Mouse (Mus musculus) layer of hippocampus, adult 8-10 months (tissue): ENCODE measurements around the gene Tradd. TPM values are rescaled to one million over a fixed set of nuclear protein-coding genes. Genes with fewer than 3 reads are reported as not detected.

Experiments used
- DNase-seq, 2 experiments: peaks; one replicate each; pipeline ENCODE4 v3.0.0; 2022; ENCODE audit warnings: low spot score in 2 of 2
- total RNA-seq, 4 experiments: library from RNA; stranded (reverse); gene quantifications; 2 replicates each; pipeline ENCODE4 v1.2.4; 2022

The Tradd gene
- 10 to 100 TPM in 1 of 4 experiments, 1 to 10 TPM in 3; 9.2 to 10.1 (median 9.8) TPM for total RNA-seq

GRCm38 (mm10) chr8:105264024-105264982, at the start of gene Tradd, which contains the start of gene Fbxl8:
Gene Tradd (minus strand): TSS chr8:105264609.
Gene Fbxl8 (plus strand): TSS chr8:105264648.
- no peak for DNase-seq

- no peak for DNase-seq
Measured at GRCm38 (mm10) chr8:105313622-105314402, 49.4 kb upstream of the Tradd start.

GRCm38 (mm10) chr8:105312891-105313481, 48.6 kb upstream of the Tradd start:
- DNase-seq: no peak

- DNase-seq: no peak
Measured at GRCm38 (mm10) chr8:105311718-105312117, 47.3 kb upstream of the Tradd start.

- DNase-seq: no peak
Measured at GRCm38 (mm10) chr8:105310118-105310517, 45.7 kb upstream of the Tradd start.

- no peak for DNase-seq
Measured at GRCm38 (mm10) chr8:105309142-105309847, 44.9 kb upstream of the Tradd start.

- DNase-seq: no peak
Measured at GRCm38 (mm10) chr8:105308428-105308827, 44.0 kb upstream of the Tradd start.

- DNase-seq: no peak
Measured at GRCm38 (mm10) chr8:105307670-105308069, 43.3 kb upstream of the Tradd start.

GRCm38 (mm10) chr8:105306146-105306691, 41.8 kb upstream of the Tradd start:
- no peak for DNase-seq

- no peak for DNase-seq
Measured at GRCm38 (mm10) chr8:105305211-105306145, 41.1 kb upstream of the Tradd start, which contains the start of gene Elmo3. Gene Elmo3 (plus strand): TSS chr8:105305601.

GRCm38 (mm10) chr8:105304325-105305210, 40.2 kb upstream of the Tradd start:
- no peak for DNase-seq

GRCm38 (mm10) chr8:105303874-105304273, 39.5 kb upstream of the Tradd start:
- no peak for DNase-seq

GRCm38 (mm10) chr8:105303396-105303795, 39.0 kb upstream of the Tradd start:
- DNase-seq: no peak

- DNase-seq: no peak
Measured at GRCm38 (mm10) chr8:105299962-105300361, 35.6 kb upstream of the Tradd start.

- DNase-seq: no peak
Measured at GRCm38 (mm10) chr8:105298351-105299252, 34.2 kb upstream of the Tradd start.

- peak; percentile 85 to 92 for DNase-seq
Measured at GRCm38 (mm10) chr8:105297511-105298192, 33.2 kb upstream of the Tradd start, which contains the start of gene E2f4. Gene E2f4 (plus strand): TSS chr8:105297663.
